Mouse (Mus musculus): ENCODE data around the gene Eef1akmt4.
A peak's percentile ranks its signal among the peaks of the same experiment; 100 is the strongest.

The Eef1akmt4 gene

DNA sequence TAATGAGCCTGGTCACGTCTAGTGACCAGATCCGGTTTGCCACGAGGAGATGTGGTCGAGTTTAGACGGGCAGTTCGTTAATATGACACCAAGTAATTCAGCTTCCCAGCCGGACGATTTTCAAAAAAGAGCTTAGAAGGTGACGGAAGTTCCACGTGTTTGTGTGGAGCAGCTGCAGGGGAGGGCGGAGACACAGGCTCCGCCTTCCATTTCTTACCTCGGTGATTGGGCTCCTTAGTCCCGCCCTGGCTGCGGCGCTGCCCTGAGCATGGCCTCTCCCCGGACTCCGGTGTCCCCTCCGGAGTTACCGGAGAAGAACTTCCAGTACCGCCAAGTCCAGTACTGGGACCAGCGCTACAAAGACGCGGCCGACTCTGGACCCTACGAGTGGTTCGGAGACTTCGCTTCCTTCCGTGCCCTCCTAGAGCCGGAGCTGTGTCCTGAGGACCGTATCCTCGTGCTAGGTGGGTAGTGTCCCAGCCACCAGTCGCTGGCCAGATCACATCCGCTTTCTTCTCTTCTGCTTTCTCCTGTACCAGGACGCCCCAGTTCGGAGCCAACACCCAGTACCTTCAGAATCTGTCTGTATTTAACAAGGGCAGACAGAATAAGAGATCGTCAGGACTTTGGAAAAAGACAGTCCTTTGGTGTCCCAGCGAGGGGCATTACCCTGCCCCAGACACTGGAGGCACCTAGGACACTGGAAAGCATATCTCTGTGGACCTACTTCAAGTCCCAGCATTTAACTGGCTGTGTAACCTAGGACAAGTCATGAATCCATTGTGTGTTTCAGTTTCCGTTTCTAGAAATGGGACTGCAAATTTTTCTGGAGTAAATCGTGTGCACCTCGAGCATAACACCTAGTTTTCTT lies at the start of gene Eef1akmt4, which contains the start of the genes Gm49333 and Alg3:
Gene Eef1akmt4, plus strand, starts transcription at position 237 of the 871 bp plus-strand sequence.
Gene Gm49333, plus strand, starts transcription at position 254 of the 871 bp plus-strand sequence.
Gene Alg3, minus strand, starts transcription at position 379 of the 871 bp plus-strand sequence.
- DNase-seq (ENCODE audit: low spot score), result peak; percentile 86

DNA sequence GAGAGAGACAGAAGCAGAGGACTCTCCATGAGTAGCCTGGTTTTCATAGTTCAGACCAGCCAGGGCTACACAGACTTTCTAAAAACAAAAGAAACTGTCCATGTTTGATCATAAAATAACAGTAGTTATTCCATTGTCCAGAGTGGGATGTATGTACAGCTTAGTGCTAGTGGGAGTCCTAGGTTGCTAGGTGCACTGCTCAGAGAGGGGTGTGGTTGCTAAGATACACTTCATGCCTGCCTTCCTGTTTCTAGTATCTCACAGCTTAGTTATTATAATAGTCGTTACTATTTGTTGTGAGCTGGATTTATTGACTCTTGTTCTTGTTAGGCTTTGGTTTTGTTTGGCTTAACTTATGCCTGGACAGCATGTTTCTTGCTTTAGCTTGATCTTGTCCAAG lies 46.3 kb upstream of the Eef1akmt4 start:
- DNase-seq (ENCODE audit: low spot score), result no peak

DNA sequence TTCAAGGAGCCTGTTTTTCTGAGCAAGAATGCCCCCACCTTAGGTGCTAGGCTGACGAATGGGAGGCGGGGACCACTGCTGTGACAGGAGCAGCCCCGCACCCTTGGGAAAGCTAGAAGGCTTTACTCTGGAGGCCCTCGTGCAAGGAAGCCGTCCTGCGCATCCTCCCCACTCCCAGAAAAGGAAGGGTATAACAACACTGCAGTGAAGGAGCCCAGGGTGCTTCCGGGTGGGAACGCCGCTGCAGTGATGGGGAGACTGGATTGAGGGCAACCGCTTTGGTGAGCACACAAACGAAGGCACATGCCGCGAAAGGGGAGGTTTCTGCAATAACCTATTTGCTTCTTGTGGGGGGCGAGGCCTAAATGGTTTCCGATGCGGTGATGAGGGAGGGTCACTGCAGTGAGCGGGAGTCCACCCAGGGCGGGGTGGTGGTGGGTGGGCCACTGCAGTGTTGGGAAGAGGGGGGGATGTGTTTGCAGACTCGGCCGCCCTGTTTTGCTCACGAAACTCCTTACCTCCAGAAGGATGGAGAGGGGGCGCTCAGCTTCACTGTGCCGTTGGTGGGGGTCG lies 21.9 kb upstream of the Eef1akmt4 start, which contains the start of gene Vwa5b2:
Gene Vwa5b2, plus strand, starts transcription at position 106 of the 573 bp plus-strand sequence.
- no peak for DNase-seq (ENCODE audit: low spot score)

DNA sequence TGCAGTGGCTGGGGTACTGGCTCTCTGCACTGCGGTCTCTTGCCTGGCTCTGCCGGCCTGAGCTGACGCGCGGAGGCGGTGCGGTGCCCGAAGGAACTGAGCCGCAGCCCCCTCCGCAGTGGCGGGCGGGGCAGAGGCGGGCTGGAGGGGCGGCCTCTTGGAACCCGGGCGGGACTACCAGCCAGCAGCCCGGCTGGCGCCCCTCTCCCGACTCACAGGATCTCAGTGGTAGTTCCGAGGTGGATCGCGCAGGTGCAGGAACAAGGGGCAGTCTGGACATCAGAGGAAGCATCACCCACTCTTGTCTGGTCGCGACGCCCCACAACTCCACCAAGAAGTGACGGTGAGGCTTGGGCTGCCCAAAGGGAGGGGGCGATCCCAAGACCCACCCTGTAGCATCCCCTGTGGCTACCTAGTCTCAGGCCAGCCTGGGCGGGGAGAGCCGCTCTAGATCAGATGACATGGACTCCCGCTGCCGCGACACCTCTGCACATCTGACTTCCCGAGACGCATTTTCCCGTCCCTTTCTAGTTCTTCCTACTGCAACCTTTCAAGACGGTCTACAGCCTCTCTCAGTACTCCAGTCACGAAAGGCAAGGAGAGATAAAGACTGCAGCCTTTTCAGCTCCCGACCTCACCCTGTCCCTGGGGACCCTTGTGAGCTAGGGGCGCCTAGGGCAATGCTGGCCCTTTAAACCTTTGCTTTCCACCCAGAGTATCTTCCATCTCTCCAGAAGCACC lies 21.3 kb upstream of the Eef1akmt4 start:
- peak; percentile 33 for DNase-seq (ENCODE audit: low spot score)

DNA sequence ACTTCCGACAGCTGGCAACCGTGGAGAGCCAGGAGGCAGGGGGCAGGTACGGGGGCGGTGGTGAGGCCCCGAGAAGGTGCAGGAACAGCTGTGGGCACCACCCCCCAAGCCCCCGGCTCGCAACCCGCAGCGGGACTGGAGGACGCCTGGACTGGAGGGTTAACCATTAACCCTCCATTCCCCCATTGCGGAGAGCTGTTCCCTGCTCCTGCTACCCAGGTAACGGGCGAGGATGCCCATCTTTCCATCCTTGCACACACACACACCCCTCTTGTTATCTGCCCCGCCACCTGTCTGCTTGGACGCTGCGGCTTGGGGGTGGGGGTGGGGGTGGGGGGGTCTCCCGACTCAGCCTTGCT lies 20.7 kb upstream of the Eef1akmt4 start:
- no peak for DNase-seq (ENCODE audit: low spot score)

DNA sequence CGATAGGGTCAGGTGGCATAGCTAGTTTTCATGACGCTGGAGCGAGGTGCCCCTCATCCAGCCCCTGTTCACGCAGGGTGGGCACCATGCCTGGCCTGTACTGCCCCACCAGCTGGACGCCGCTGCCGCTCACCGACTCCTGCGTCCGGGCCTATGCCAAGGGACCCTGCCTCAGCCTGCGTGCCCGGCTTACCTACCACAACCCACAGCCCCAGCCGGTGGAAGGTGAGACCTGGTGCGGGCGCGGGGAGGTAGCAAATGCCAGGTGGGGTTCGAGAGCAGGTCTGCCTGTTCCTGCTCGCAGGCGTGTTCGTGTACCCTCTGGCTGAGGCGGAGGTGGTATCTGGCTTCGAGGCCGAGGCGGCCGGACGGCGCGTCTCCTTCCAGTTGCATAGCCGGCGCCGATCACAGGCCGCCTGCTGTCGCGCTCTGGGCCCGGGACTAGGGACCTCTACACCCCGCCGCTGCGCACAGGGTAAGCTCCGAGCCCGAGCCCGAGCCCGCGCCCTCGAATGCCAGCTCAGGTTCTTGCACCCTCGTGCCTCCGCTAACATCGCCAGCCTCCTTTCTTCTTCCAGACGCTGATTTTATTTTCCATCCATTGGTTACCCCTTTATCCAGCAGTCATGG lies 20.2 kb upstream of the Eef1akmt4 start:
- no peak for DNase-seq (ENCODE audit: low spot score)

DNA sequence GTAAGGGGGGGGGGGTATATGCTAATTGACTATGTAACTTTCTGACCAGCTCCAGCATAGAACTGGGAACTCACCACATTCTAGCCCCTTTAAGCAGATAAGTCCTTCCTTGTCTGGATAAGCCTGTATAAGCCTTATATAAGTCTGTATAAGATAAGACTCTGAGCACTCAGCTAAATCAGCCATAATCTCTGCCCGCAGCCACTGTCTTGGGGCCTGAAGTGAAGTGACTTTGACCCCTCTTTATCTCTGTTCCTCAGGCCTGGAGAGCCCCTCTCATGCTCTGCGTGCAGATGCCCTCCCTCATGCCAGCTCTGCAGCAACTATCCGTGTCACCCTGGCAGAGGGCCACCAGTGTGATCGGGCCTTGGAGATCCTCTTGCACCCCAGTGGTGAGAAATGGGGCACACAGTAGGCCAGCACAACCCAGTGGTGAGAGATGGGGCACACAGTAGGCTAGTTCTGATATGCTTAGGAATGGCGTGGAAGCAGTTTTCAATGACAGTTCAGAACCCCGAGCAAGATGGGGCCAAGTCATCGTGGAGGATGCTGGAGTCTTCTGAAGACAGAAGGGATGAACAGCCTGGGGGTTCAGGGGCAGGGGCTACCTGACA lies 16.2 kb upstream of the Eef1akmt4 start:
- no peak for DNase-seq (ENCODE audit: low spot score)

DNA sequence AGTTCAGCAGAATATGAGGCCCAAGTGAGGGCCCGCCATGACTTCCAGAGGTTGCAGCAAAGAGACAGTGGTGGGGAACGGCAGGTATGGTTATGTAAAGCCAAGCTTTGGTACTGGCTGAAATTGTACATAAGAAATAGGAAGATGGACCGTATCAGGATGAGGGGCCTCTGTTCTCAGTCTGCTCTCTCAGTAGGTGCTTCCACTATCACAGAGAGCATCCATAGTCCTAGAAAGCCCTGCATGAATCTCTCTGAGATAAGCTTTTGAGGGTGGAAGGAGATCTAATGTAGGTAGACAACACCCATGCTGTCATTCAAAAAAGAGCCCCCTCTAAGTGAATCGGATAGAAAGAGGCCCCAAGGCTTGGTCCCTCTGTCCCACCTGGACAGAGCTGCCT lies 15.7 kb upstream of the Eef1akmt4 start:
- no peak for DNase-seq (ENCODE audit: low spot score)

DNA sequence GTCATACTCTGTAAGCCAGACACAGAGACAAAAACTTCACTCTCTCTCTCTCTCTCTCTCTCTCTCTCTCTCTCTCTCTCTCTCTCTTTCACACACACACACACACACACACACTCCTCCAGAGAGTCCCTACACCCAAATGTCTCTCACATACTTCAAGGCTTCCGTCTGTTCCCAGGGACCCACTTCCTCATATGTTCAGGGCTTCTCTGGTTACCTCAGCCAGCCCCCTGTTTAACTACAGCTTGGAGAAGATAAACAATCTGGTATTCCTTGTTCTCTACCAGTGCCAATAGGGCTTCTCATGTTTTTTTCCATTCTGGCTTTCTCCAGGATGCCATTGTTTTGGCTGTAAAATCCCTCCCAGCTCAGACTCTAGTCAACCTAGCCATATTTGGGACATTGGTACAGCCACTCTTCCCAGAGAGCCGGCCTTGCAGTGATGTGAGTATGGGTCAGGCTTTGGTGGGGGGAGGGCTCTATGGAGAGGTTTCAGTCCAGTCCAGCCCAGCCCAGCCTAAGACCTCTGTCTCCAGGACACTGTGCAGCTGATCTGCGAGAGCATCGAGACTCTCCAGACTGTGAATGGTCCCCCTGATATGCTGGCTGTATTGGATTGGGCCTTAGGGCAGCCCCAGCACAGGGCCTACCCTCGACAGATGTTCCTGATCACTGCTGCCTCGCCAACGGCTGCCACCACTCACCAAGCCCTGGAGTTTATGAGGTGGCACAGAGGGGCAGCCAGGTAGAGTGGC lies 14.5 kb upstream of the Eef1akmt4 start:
- DNase-seq (ENCODE audit: low spot score), result no peak

DNA sequence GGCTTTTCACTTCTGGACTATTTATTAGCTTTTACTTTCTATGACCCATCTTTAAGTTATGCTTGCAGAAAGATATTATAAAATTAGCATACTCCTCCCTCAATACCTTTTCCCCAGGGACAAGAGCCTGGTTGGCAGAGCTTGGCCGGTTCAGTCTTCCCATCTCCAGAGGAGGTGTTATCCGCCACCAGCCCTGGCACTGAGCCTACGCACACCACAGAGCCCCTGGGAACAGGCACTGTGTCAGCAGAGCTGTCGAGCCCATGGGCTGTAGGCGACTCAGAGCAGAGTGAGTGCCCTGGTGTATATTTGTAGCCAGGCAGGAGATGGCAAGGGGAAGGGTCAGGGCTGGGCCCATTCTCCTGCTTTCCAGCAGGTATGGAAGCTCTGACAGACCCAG lies 10.9 kb upstream of the Eef1akmt4 start:
- no peak for DNase-seq (ENCODE audit: low spot score)

DNA sequence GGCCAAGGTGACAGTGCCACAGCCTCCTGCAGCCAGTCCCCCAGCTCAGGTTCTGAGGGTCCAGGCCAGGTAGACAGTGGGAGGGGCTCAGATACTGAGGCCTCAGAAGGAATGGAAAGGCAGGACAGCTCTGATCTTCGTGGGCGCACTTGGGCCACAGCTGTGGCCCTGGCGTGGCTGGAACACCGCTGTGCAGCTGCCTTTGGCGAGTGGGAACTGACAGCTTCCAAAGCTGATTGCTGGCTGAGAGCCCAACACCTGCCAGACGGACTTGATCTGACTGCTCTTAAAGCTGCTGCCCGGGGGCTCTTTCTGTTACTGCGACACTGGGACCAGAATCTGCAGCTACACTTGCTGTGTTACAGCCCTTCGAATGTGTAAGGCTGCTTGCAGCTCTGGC lies 6.7 kb upstream of the Eef1akmt4 start:
- DNase-seq (ENCODE audit: low spot score), result no peak

DNA sequence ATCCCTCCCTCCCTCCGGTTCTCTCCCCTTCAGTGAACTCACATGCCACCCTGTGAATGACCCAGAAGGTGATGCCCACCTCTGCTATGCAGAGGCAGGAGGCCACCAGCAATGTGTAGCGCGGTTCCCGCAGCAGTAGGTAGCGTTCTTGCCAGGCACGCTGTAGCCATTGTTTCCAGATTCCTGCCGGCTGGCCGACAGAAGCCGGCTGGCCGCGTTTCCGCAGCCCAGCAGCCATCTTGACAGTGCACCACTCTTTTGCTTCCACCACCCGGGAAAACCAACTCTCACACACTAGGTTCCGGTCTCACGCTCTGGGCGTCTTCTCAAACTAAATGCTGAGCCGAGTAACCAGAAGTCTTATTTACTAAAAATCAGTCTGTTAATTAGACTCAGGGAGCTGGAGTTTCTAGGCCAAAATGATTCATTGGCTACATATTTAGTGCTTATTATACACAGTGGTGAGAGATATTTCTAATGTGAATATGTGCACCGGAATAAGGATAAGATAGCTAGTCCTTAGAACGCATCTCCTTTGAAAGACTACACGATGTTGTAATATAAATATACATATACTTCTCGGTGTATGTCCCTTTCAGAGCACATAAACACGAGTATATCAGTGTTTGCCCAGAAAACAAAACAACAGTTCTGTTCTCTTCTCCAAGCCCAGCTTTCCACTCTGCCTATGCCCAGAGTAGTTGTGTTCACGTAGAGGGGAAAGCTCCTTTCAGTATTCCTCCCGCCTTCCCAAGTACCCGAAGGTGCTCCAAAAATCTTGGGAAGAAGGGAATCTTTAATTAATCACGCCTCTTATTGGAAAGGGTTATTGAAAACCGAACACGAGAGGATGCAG lies 664 bp upstream of the Eef1akmt4 start:
- DNase-seq (ENCODE audit: low spot score), result peak; percentile 76

DNA sequence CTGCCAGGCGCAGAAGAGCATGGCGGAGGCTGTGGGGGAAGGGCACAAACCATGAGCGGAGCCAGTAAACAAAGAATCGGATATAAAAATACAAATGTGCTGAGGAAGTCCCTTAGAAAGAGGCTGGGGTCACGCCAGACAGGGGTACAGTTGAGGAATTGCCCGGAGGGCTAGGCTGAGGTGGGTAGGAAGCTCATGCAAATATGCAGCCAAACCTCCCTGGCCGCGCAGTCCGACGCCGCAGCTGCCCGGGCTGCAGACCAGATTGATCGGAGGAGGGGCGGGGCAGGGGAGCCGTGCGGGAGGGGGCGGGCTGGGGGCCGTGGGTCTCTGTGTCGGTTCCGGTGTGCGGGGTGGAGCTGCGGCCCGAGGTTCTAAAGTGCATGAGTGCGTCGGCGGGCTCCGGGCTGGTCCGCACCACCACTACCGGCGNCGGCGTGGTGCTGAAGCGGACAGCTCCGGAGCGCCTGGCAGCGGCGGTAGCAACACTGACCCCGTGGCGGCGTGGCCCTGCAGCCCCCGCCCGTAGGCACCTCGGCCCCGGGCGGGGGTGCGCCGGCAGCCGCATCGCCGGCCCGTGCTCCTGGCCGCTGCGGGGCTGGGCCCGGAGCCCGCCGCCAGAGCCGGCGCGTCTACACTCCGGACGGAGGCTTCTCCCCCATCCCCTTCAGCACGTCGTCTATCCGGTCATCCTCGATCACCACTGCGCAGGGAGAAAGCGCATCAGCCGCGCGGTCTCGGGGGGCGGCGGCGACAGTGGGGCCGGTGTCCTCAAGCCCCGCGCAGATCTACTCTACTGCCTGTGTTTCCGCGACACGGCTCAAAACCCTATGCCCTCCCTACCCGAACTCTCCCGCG lies 8.4 kb downstream of the Eef1akmt4 start:
- peak; percentile 46 for DNase-seq (ENCODE audit: low spot score)

DNA sequence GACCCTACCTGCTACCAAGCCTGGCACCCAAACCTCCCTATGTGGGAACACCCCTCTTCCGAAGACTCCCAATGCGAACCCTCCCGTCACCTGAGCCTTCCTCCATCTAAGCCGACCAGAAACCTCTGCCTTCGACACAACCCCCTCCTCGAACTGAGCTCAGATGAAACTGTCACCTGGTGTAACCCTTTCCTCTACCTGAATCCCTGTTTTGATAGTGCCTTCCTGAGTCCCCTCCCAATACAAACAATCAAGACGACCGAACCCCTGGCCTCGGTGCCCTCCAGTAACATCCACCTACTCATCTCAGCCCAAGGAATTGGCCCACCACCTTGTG lies 9.0 kb downstream of the Eef1akmt4 start:
- DNase-seq (ENCODE audit: low spot score), result no peak

DNA sequence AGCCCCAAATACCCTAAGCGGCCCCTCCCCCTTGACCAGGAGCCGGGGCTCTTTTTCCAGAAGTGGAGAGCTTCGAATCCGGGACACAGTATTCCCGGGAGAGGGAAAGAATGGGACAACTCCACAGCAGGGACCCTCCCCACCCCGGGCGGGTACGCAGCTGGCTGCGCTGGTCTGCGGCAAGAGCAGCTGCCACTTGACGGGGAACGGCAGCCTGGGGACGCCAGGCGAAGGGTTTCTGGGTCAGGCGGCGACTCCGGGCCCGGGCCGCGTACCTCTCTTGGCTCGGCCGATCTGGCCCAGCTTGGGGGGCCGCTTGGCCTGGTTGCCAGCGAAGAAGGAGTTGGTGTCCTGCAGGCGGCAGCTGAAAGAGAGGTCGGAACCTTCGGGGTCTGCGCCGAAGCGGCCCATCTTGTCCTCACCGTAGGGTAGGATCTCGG lies 9.4 kb downstream of the Eef1akmt4 start:
- DNase-seq (ENCODE audit: low spot score), result no peak

DNA sequence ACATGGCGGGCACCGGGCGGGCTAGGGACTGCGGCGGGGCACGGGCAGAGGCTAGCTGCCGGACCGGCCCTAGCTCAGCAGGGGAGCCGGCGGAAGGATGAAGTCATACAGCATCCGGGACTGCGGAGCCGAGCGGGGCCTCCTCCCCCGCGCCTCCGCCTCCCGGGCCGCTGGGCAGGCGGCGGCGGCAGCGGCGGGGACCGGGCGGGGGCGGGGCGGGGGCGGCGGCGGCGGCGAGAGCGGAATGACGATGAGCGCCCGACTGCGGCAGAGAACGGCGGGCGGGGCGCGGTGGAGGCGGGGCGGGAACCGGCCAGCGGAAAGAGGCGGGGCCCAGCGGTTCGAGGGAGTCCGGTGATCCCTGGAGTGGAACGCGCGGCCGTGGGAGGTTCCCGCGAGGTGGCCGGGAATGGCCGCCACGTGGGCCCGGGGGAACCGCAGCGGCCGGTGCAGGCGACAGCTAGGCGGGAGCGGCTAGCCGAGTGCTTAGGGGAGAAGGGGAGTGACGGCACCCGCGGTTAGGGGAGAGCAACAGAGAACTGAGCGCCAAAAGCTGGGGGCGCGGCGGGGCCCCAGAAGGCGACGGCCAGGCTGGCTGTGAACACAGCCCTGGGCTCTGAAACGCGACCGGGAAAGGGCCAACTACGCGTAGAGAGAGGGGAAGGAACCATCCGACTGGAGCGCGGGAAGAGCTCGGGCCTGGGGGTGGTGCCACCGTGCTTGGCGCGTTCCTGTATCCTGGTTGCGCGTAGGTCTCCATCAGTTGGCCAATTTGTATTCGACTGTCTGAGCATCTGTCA lies 10.0 kb downstream of the Eef1akmt4 start, which contains the start of gene Camk2n2:
Gene Camk2n2, minus strand, starts transcription at position 97 of the 800 bp plus-strand sequence.
- DNase-seq (ENCODE audit: low spot score), result peak; percentile 73

DNA sequence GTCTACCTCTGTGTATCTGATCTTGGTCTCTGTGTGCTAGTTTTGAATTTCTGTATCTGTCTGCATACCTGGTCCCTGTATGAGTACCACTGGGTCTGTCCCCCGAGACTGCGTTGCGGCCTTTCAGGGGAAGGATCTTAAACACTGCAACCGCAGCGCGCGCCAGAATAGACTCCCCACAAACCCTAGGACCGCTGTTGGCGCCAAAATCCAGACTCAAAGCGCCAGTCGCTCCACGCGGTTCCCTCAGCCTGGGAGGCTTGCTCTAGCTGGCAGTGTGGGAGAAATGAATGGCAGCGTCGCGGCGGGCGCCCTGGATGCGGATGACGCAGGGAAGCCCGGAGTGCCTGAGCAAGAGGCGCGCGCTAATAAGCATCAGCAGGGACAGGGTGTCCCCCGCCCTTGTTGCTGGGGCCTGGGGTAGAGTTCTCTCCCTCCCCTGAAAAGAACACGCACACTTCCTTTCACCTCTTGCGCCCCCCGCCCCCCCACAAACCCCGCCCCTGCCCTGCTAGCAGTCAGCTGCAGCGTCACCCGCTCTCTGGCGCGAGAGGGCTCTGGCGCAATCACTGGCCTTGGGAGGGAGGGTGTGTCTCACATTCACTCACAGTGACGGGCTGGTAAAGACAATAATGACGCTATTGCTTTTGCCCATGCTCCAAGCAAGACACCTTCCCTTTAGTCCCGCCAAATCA lies 10.7 kb downstream of the Eef1akmt4 start:
- DNase-seq (ENCODE audit: low spot score), result peak; percentile 64

DNA sequence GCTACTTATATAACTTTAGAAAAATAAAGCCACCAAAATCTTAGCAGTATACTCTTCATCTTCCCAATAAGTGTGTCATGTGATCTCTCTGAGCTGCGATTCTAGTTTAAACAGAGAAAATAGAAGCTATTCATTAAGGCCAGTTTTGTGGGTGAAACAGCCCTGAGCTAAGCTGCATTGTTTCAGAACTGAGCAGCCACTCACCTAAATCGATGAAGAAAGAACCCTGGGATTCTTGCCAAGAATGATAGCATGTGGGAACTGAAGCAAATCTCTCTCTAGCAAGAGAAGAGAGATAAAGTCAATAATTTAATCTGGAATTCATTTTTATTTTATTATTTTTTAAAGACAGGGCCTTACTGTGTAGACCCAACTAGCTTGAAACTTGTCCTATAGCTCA lies 11.8 kb downstream of the Eef1akmt4 start:
- no peak for DNase-seq (ENCODE audit: low spot score)
